Mouse (Mus musculus) thymus, adult 2 months (tissue): ENCODE results near the gene Lrrtm4.

Experiments used
- CTCF ChIP-seq: fragments of 200-500 bp; IDR thresholded peaks from 2 replicates; pipeline ENCODE4 v1.5.1; 2012; ENCODE audit warnings: mild to moderate bottlenecking, control low read depth, low read length, moderate library complexity, borderline replicate concordance; ENCODE audit not compliant: control insufficient read depth, poor library complexity, insufficient read depth; ENCODE audit errors: extremely low read depth
- POLR2A ChIP-seq: fragments of 200-500 bp; IDR thresholded peaks from 2 replicates; pipeline ENCODE4 v1.6.1; 2012; ENCODE audit warnings: mild to moderate bottlenecking, low read length, control low read depth, moderate library complexity; ENCODE audit not compliant: control insufficient read depth, poor library complexity, insufficient read depth; ENCODE audit errors: extremely low read depth

GRCm38 (mm10) chr6:80582225-80582624, 563.5 kb downstream of the Lrrtm4 start:
- TF ChIP-seq POLR2A (no peak), CTCF (no peak)
